Mouse (Mus musculus) spleen, adult 2 months (tissue): ENCODE results near the gene Mbnl1.

ENCODE experiments used
- CTCF ChIP-seq: fragments of 200-500 bp; IDR thresholded peaks from 2 replicates; pipeline ENCODE4 v1.5.1; 2011; ENCODE audit warnings: mild to moderate bottlenecking, inconsistent platforms; ENCODE audit not compliant: insufficient read depth, insufficient read length, insufficient replicate concordance; ENCODE audit errors: extremely low read depth
- POLR2A ChIP-seq: fragments of 200-500 bp; IDR thresholded peaks from 2 replicates; pipeline ENCODE4 v1.6.1; 2011; ENCODE audit warnings: low read depth, low read length, inconsistent platforms

DNA sequence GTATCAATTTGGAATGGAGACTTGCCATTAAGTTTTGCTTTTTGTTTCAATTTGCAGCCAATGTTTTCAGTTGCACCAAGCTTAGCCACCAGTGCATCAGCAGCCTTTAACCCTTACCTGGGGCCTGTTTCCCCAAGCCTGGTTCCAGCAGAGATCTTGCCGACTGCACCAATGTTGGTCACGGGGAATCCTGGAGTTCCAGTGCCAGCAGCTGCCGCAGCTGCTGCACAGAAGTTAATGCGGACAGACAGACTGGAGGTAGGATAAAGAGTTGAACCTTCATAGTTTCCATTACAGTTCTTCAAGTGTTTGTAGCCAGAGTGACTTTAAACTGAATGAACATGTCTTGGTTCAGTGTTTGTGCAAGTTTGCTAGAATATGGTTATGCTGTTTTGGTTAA, 131.0 kb downstream of the Mbnl1 start:
- TF ChIP-seq POLR2A: no peak
- TF ChIP-seq CTCF: no peak
